Comparison of ENCODE assay signal across 31 mouse cellular contexts in the genomic region with DNA sequence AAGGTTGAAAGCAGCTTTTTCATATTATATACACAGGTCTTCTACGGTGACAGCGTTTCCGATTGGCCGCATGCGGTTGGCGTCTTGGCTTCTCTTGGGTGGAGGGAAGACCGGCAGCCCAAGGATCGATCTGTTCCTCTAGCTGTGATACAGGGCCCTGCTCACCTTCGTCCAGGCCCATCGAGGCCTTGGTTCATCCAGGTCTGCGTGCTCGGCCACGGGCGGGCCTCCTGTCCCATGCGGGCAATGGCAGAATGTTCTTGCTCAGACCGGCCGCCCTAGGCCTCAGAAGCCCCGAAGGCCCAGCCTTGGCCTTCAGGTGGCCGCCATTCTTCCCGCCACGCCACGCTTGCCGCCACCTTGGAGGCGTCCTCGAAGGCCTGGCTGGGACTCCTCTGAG.
DNase-seq lines count a peak whose midpoint lies in the region; ATAC-seq and TF ChIP-seq lines count a peak whose summit lies in the region.
"Had no signal": no experiment of that assay in that cellular context is flagged by ENCODE, and none has a peak within 500 bp of the region (broad histone marks: within the 10 kb centered on the region; RNA-seq: fewer than 3 reads in every experiment).

No protein-coding gene starts in this region.

- no peaks in the 10 kb centered on the region for H3K27me3 ChIP-seq in lung, embryonic 16.5 days (ENCODE audit: control insufficient read depth, insufficient read depth, low read depth, low read length)
- H3K27me3 ChIP-seq in ES-Bruce4 (ENCODE audit: control insufficient read depth, insufficient read depth, low read length, poor library complexity, severe bottlenecking), result no peaks in the 10 kb centered on the region
- H3K27me3 ChIP-seq in intestine, postnatal 0 days (replicated peaks; ENCODE audit: control insufficient read depth, insufficient read depth, low read length), result no peaks in the 10 kb centered on the region
- no peaks in the 10 kb centered on the region for H3K27me3 ChIP-seq in forebrain, embryonic 10.5 days (ENCODE audit: poor library complexity, severe bottlenecking)
- H3K27me3 ChIP-seq: embryonic facial prominence, embryonic 13.5 days; forebrain, embryonic 13.5 days; heart, embryonic 15.5 days; hindbrain, embryonic 13.5 days; intestine, embryonic 15.5 days had no signal

- TF ChIP-seq POLR2A in ES-Bruce4 (IDR thresholded peaks at IDR 0.05; ENCODE audit: insufficient read depth, low read length), result no peak

- no peak for DNase-seq in lung, adult 18-20 months
- DNase-seq in ES-E14 (ENCODE audit: low read depth, low spot score), result peak; percentile 19
- peak; percentile 57 for DNase-seq in testis, postnatal 14 days (ENCODE audit: low spot score)
- no peak for DNase-seq in forebrain, embryonic 10.5 days (ENCODE audit: extremely low spot score, low spot score)
- DNase-seq: adrenal gland, adult 2 months; adrenal gland, postnatal 14 days; cerebellum, adult 11 months; cerebellum, adult 2 months; cerebellum, adult 9-11 months; cerebellum, postnatal 36 days; embryo, embryonic 11 days; gastrocnemius, postnatal 10 days; gastrocnemius, postnatal 36 days; heart, adult 2 months; heart, postnatal 10 days; heart, postnatal 36 days had no signal

- H3K36me3 ChIP-seq in lung, embryonic 16.5 days (ENCODE audit: control insufficient read depth, insufficient read depth, low read length), result no peaks in the 10 kb centered on the region
- H3K36me3 ChIP-seq in ES-Bruce4 (ENCODE audit: control insufficient read depth, insufficient read depth, low read length, poor library complexity, severe bottlenecking) (no peaks in the 10 kb centered on the region), ES-E14 (ENCODE audit: control insufficient read depth, insufficient read depth, low read length, poor library complexity, severe bottlenecking) (no peaks in the 10 kb centered on the region)
- no peaks in the 10 kb centered on the region for H3K36me3 ChIP-seq in intestine, postnatal 0 days (ENCODE audit: control insufficient read depth, insufficient read depth)
- no peaks in the 10 kb centered on the region for H3K36me3 ChIP-seq in forebrain, embryonic 10.5 days (replicated peaks)
- H3K36me3 ChIP-seq: embryonic facial prominence, embryonic 10.5 days; embryonic facial prominence, embryonic 13.5 days; heart, embryonic 15.5 days; hindbrain, embryonic 10.5 days; hindbrain, embryonic 13.5 days; intestine, embryonic 15.5 days had no signal

- ATAC-seq in lung, embryonic 16.5 days (ENCODE audit: low read depth), result 0 out of 2 replicates have a peak, but pooled peaks have one; percentile 15
- ATAC-seq in intestine, postnatal 0 days, result no peak
- ATAC-seq: CD4-positive, CD25-positive, alpha-beta regulatory T cell, adult 4 months; forebrain, embryonic 13.5 days; forebrain, embryonic 16.5 days; hindbrain, embryonic 16.5 days; intestine, embryonic 15.5 days had no signal

- H3K4me2 ChIP-seq in lung, embryonic 16.5 days (ENCODE audit: low read depth, low read length), result no peak overlapping the region
- H3K4me2 ChIP-seq in intestine, postnatal 0 days (replicated peaks; ENCODE audit: low read depth), result no peak overlapping the region
- H3K4me2 ChIP-seq: embryonic facial prominence, embryonic 13.5 days; forebrain, embryonic 13.5 days; heart, embryonic 11.5 days; heart, embryonic 15.5 days; hindbrain, embryonic 13.5 days; intestine, embryonic 15.5 days had no signal

- no peak for TF ChIP-seq CTCF in ES-Bruce4 (IDR thresholded peaks at IDR 0.05; ENCODE audit: low read depth, low read length)
- no peak for TF ChIP-seq CTCF in intestine, postnatal 0 days (IDR thresholded peaks at IDR 0.05; ENCODE audit: low read depth)

- H3K9ac ChIP-seq in lung, embryonic 16.5 days (ENCODE audit: low read length), result no peak overlapping the region
- H3K9ac ChIP-seq in ES-Bruce4 (ENCODE audit: low read depth, poor library complexity, severe bottlenecking), result no peak overlapping the region
- no peak overlapping the region for H3K9ac ChIP-seq in ES-E14 (ENCODE audit: insufficient read depth, low read depth, low read length, poor library complexity, severe bottlenecking)
- H3K9ac ChIP-seq in intestine, postnatal 0 days (ENCODE audit: low read depth, low read length), result no peak overlapping the region
- H3K9ac ChIP-seq: embryonic facial prominence, embryonic 13.5 days; forebrain, embryonic 13.5 days; heart, embryonic 15.5 days; hindbrain, embryonic 13.5 days; intestine, embryonic 15.5 days had no signal

- in situ Hi-C loops in ES-E14 (cut with MboI; ENCODE audit: low sequenced_read_pairs in 2 of 2, unreplicated experiment in 2 of 2), result no loop called here

- no peaks in the 10 kb centered on the region for H3K9me3 ChIP-seq in lung, embryonic 16.5 days (ENCODE audit: control insufficient read depth, low read length)
- H3K9me3 ChIP-seq in ES-Bruce4 (replicated peaks; ENCODE audit: control insufficient read depth, insufficient read depth, low read length, poor library complexity, severe bottlenecking), result no peaks in the 10 kb centered on the region; the same call in 1 of the 2 replicates
- no peaks in the 10 kb centered on the region for H3K9me3 ChIP-seq in ES-E14 (ENCODE audit: control insufficient read depth, insufficient read depth, low read depth, low read length)
- H3K9me3 ChIP-seq in intestine, postnatal 0 days (ENCODE audit: control insufficient read depth), result no peaks in the 10 kb centered on the region
- peaks cover 7% of the 10 kb centered on the region; the same call in 1 of the 2 replicates for H3K9me3 ChIP-seq in forebrain, embryonic 10.5 days
- H3K9me3 ChIP-seq: embryonic facial prominence, embryonic 13.5 days; heart, embryonic 15.5 days; intestine, embryonic 15.5 days had no signal

- no peak overlapping the region for H3K27ac ChIP-seq in lung, embryonic 16.5 days (ENCODE audit: low read length)
- H3K27ac ChIP-seq in ES-Bruce4 (ENCODE audit: insufficient read depth, low read length), result no peak overlapping the region
- no peak overlapping the region for H3K27ac ChIP-seq in ES-E14 (ENCODE audit: insufficient read depth, low read depth, low read length, poor library complexity, severe bottlenecking)
- H3K27ac ChIP-seq in intestine, postnatal 0 days (ENCODE audit: low read depth, low read length), result no peak overlapping the region
- H3K27ac ChIP-seq in forebrain, embryonic 10.5 days, result no peak overlapping the region
- H3K27ac ChIP-seq: embryonic facial prominence, embryonic 10.5 days; embryonic facial prominence, embryonic 13.5 days; forebrain, embryonic 13.5 days; heart, adult 2 months; heart, embryonic 15.5 days; hindbrain, embryonic 10.5 days; hindbrain, embryonic 13.5 days; intestine, embryonic 15.5 days had no signal

- no peak overlapping the region for H3K4me3 ChIP-seq in lung, embryonic 16.5 days (ENCODE audit: low read length)
- H3K4me3 ChIP-seq in ES-Bruce4 (ENCODE audit: low read depth, low read length) (peak overlapping the region; percentile 45), ES-E14 (ENCODE audit: insufficient read depth in 1 of 2, low read depth in 1 of 2, low read length in 2 of 2, poor library complexity in 1 of 2, severe bottlenecking in 1 of 2) (peak overlapping the region; percentile 20 to 37; a peak in 3 of 4 replicates)
- H3K4me3 ChIP-seq in intestine, postnatal 0 days (ENCODE audit: low read depth, low read length), result no peak overlapping the region
- no peak overlapping the region for H3K4me3 ChIP-seq in forebrain, embryonic 10.5 days
- H3K4me3 ChIP-seq: embryonic facial prominence, embryonic 10.5 days; embryonic facial prominence, embryonic 13.5 days; erythroblast, embryonic 14.5 days; forebrain, embryonic 13.5 days; heart, adult 2 months; heart, embryonic 15.5 days; hindbrain, embryonic 10.5 days; hindbrain, embryonic 13.5 days; intestine, embryonic 15.5 days had no signal

- H3K4me1 ChIP-seq in lung, embryonic 16.5 days (replicated peaks; ENCODE audit: control insufficient read depth, insufficient read depth, low read length), result no peaks in the 10 kb centered on the region
- H3K4me1 ChIP-seq in ES-Bruce4 (ENCODE audit: control insufficient read depth, insufficient read depth, low read length) (no peaks in the 10 kb centered on the region), ES-E14 (ENCODE audit: control insufficient read depth in 2 of 2, insufficient read depth in 2 of 2, low read length in 2 of 2, poor library complexity in 1 of 2) (no peaks in the 10 kb centered on the region)
- no peaks in the 10 kb centered on the region for H3K4me1 ChIP-seq in intestine, postnatal 0 days (replicated peaks; ENCODE audit: control insufficient read depth, insufficient read depth, low read length)
- no peaks in the 10 kb centered on the region for H3K4me1 ChIP-seq in forebrain, embryonic 10.5 days
- H3K4me1 ChIP-seq: embryonic facial prominence, embryonic 10.5 days; embryonic facial prominence, embryonic 13.5 days; forebrain, embryonic 13.5 days; heart, embryonic 15.5 days; hindbrain, embryonic 10.5 days; hindbrain, embryonic 13.5 days; intestine, embryonic 15.5 days had no signal

- no peak for TF ChIP-seq EP300 in ES-Bruce4 (IDR thresholded peaks at IDR 0.05; ENCODE audit: insufficient read depth, low read depth, low read length)

- WGBS in lung, embryonic 16.5 days, result 89% methylated on average over 23 of the region's 25 CpGs
- 94% methylated on average over 25 of the region's 25 CpGs for WGBS in intestine, postnatal 0 days
- WGBS in forebrain, embryonic 10.5 days, result 97% methylated on average over 24 of the region's 25 CpGs

TF ChIP-seq in ES-E14, 5 proteins besides CTCF, POLR2A, EP300 and RAD21:
- TF ChIP-seq HCFC1 (IDR thresholded peaks at IDR 0.05; ENCODE audit: borderline replicate concordance, insufficient read depth, low read length), result no peak
- TF ChIP-seq ZC3H11A (IDR thresholded peaks at IDR 0.05; ENCODE audit: borderline replicate concordance, low read depth, low read length), result no peak
- TF ChIP-seq MAFK (IDR thresholded peaks at IDR 0.05; ENCODE audit: insufficient read depth, low read depth, low read length), result no peak
- no peak for TF ChIP-seq ZNF384 (IDR thresholded peaks at IDR 0.05; ENCODE audit: low read depth, low read length)
- no peak for TF ChIP-seq CHD2 (IDR thresholded peaks at IDR 0.05; ENCODE audit: low read depth, low read length)
TF ChIP-seq in ES-E14: peak in this region for 0.

Comparison
In these comparisons a context has a peak if more than half of its experiments do, and no peak if none do; other contexts are left out.
1. H3K4me3 ChIP-seq: peak in ES-Bruce4 (single experiment) and ES-E14 (2 of 2); none in lung, embryonic 16.5 days (single experiment), intestine, postnatal 0 days (single experiment) and forebrain, embryonic 10.5 days (single experiment).
2. DNase-seq: peak in ES-E14 (single experiment) and testis, postnatal 14 days (single experiment); none in lung, adult 18-20 months (0 of 2) and forebrain, embryonic 10.5 days (single experiment).